Mouse (Mus musculus) megakaryocyte, embryonic 14.5 days (primary cell): ENCODE results near the gene Prcc. TPM values are rescaled to one million over a fixed set of nuclear protein-coding genes. Genes with fewer than 3 reads are reported as not detected.

ENCODE experiments used
- H3K27me3 ChIP-seq: replicated peaks from 2 replicates; pipeline ENCODE3; 2012; ENCODE audit warnings: inconsistent platforms
- H3K36me3 ChIP-seq: replicated peaks from 2 replicates; pipeline ENCODE3; 2012; ENCODE audit warnings: low read length, inconsistent platforms, mixed read lengths
- H3K4me1 ChIP-seq: 2 replicates; pipeline ENCODE4 v1.6.1; 2012; ENCODE audit warnings: inconsistent platforms
- H3K4me3 ChIP-seq: replicated peaks from 2 replicates; pipeline ENCODE3; 2012; ENCODE audit warnings: moderate library complexity, mild to moderate bottlenecking, inconsistent platforms
- H3K9me3 ChIP-seq: 2 replicates; pipeline ENCODE4 v1.6.1; 2012; ENCODE audit warnings: inconsistent platforms
- FLI1 ChIP-seq: IDR thresholded peaks from 2 replicates; pipeline ENCODE4 v1.6.1; 2012; ENCODE audit warnings: low read length, inconsistent platforms, mixed read lengths
- GATA1 ChIP-seq: IDR thresholded peaks from 3 replicates; pipeline ENCODE4 v1.6.1; 2012; ENCODE audit warnings: mixed read lengths, low read length, inconsistent platforms, borderline replicate concordance
- polyA plus RNA-seq: library from polyadenylated mRNA; stranded (reverse); fragments of >175 nt; gene quantifications from 2 replicates; pipeline ENCODE4 v1.2.3, GENCODE M21; 2012; ENCODE audit warnings: low replicate concordance; ENCODE audit not compliant: insufficient read depth

Prcc gene
- polyA plus RNA-seq, 1 experiment = 62.4 TPM

DNA sequence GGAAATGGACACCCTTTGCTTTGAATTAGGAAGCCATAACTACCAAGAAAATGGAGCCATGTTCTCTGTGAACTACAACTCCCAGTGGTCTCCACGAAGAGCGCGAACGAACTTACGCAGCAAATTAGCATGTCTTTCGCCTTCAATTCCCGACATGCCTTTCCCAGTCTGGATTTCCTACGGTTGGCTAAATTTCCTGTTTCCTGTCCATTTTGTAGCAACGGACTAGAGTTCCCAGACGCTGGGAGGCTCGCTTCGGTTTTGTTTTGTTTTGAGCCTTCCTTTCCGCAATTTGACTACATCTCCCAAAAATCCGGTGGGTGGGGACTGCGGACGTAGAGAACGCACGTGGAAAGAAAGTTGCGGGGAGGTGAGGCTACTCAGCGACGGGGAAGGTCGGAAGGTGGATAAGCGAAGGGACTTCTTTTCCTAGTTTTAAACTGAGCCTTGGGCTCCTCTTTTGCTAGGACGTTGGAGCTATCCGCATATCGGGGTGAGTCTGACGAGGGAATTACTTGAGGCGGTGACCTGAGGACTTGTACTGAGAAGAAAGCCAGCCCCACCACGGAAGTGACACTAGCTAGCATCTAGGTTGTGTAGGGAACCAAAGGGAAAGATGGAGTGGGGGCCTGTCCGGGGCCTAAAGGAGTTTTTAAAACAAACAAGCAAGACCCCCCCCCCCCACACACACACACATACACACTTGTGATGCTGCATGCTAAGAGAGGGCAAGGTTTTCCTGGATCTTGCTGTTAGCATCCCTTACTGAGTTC, 34.1 kb upstream of the Prcc start, which contains the start of gene Mrpl24:
Mrpl24 (plus strand) TSS at position 171 of the 773 bp plus-strand sequence.
- peak within 1 kb of the TSS; percentile 94 for H3K4me3 ChIP-seq
- no peaks in the 10 kb centered on the region for H3K27me3 ChIP-seq
- peaks cover 45% of the 10 kb centered on the region for H3K4me1 ChIP-seq
- no peaks in the 10 kb centered on the region for H3K9me3 ChIP-seq
- no peak for TF ChIP-seq FLI1
- TF ChIP-seq GATA1 = no peak
- H3K36me3 ChIP-seq = peaks cover 69% of the 10 kb centered on the region

DNA sequence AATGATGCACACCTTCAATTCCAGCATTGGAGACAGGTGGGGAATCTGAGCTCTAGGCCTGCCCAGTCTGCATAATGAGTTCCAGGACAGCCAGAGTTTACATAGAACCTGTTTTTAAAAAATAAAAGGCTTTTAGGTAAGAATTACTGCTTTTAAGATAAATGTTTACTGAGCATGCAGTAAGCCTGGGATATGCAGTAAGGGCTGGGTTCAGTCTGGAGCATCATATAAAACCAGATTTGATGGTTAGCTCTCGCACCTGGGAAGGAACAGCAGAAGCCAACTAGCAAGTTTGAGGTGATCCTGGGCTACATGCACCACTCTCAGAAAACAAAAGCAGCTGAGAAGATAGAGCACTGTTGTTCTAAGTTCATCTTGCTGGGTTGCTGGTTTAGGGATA, 33.1 kb upstream of the Prcc start:
- Histone ChIP-seq H3K9me3 (no peaks in the 10 kb centered on the region), H3K27me3 (no peaks in the 10 kb centered on the region), H3K36me3 (peaks cover 69% of the 10 kb centered on the region), H3K4me1 (peaks cover 54% of the 10 kb centered on the region), H3K4me3 (peak overlapping the region; percentile 94)
- TF ChIP-seq GATA1 (no peak), FLI1 (no peak)

DNA sequence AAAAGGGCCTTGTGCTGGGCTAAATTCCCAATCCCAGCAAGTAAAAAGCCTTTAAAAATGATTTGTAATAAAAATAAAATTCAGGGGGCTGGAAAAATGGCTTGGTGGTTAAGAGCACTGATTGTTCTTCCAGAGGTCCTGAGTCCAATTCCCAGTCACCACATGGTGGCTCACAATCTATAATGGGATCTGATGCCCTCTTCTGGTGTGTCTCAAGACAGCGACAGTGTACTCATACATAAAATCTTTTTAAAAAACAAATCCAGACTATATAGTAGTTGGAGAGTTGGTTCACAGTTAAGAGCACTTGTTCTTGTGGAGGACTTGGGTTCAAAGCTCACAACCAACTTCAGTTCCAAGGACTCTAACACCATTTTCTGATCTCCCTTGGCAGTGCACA, 31.6 kb upstream of the Prcc start:
- Histone ChIP-seq H3K9me3 (no peaks in the 10 kb centered on the region), H3K36me3 (peaks cover 69% of the 10 kb centered on the region), H3K4me1 (peaks cover 67% of the 10 kb centered on the region), H3K4me3 (no peak overlapping the region), H3K27me3 (no peaks in the 10 kb centered on the region)
- TF ChIP-seq FLI1 (no peak), GATA1 (no peak)

GRCm38 (mm10) chr3:87913891-87914290, 28.5 kb upstream of the Prcc start:
- Histone ChIP-seq H3K27me3 (no peaks in the 10 kb centered on the region), H3K4me3 (no peak overlapping the region), H3K36me3 (peaks cover 73% of the 10 kb centered on the region), H3K4me1 (peaks cover 76% of the 10 kb centered on the region), H3K9me3 (no peaks in the 10 kb centered on the region)
- TF ChIP-seq GATA1 (no peak), FLI1 (no peak)

DNA sequence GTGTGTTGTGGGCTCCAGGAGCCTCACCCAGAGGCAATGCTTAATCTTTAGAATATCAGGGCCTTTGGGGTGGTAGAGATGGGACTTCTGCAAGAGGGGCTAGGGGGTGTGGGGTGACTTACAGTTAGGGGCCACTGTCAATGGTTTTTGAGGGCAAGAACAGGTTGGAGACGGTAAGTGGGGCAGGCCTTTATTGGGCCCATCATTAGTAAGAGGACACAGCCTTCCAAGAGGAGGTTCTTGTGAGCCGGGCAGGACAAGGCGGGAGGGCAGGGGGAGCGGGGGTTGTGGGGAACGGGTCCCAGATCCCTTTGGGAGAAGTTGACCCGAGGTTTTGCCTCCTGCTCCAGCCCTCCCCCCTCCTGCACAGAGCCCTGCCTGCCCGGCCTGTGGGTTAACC, 28.1 kb upstream of the Prcc start:
- TF ChIP-seq FLI1 = no peak
- no peak for TF ChIP-seq GATA1
- no peak overlapping the region for H3K4me3 ChIP-seq
- no peaks in the 10 kb centered on the region for H3K9me3 ChIP-seq
- H3K27me3 ChIP-seq = no peaks in the 10 kb centered on the region
- H3K4me1 ChIP-seq = peaks cover 76% of the 10 kb centered on the region
- peaks cover 71% of the 10 kb centered on the region for H3K36me3 ChIP-seq

GRCm38 (mm10) chr3:87910573-87911141, 25.2 kb upstream of the Prcc start:
- Histone ChIP-seq H3K4me3 (peak overlapping the region; percentile 91), H3K4me1 (peaks cover 78% of the 10 kb centered on the region), H3K9me3 (no peaks in the 10 kb centered on the region), H3K27me3 (no peaks in the 10 kb centered on the region), H3K36me3 (peaks cover 50% of the 10 kb centered on the region)
- TF ChIP-seq GATA1 = no peak
- TF ChIP-seq FLI1 = no peak

DNA sequence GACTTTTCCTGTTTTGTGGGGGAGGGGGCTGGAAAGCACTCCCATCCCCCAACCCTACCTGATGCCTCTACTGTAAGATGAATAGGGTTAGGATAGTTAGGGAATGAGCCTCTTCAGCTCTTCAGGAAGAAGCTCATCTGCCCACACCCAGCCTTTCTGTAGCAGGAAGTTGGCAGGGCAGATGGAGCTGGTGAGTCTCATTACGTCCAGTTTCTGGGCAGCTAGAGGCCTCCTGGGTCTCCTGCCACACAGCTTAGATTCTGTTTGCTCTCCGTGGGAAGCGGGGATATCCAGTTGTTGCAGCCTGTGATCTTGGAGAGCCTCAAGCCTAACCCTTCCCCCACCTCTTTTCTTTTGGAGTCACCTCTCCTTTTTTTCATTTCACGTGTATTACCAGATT, 24.5 kb upstream of the Prcc start:
- TF ChIP-seq FLI1 (no peak), GATA1 (no peak)
- no peaks in the 10 kb centered on the region for H3K27me3 ChIP-seq
- no peaks in the 10 kb centered on the region for H3K9me3 ChIP-seq
- H3K36me3 ChIP-seq = peaks cover 43% of the 10 kb centered on the region
- peaks cover 78% of the 10 kb centered on the region for H3K4me1 ChIP-seq
- peak overlapping the region; percentile 91 for H3K4me3 ChIP-seq

DNA sequence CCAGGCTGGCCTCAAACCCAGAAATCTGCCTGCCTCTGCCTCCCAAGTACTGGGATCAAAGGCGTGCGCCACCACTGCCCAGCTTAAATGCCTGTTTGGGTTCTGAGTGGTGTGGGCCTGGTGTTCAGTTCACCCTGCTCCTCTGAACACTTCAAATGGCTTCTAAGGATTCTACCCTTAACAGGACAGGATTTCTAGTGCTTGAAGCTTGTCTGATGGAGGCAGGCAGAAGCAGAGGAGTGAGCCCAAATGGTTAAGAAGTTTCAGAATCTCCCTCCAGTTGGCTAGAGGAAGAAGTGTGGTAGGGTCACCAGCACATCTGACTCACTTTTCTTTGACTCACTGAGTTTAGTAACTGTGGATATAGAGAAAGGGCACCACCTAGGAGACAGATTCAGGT, 24.0 kb upstream of the Prcc start:
- no peak for TF ChIP-seq GATA1
- TF ChIP-seq FLI1 = no peak
- peaks cover 76% of the 10 kb centered on the region for H3K4me1 ChIP-seq
- no peaks in the 10 kb centered on the region for H3K9me3 ChIP-seq
- H3K4me3 ChIP-seq = peak overlapping the region; percentile 91
- H3K27me3 ChIP-seq = no peaks in the 10 kb centered on the region
- peaks cover 38% of the 10 kb centered on the region for H3K36me3 ChIP-seq

GRCm38 (mm10) chr3:87907906-87908305, 22.5 kb upstream of the Prcc start:
- Histone ChIP-seq H3K27me3 (no peaks in the 10 kb centered on the region), H3K36me3 (peaks cover 23% of the 10 kb centered on the region), H3K4me1 (peaks cover 69% of the 10 kb centered on the region), H3K9me3 (no peaks in the 10 kb centered on the region), H3K4me3 (peak overlapping the region; percentile 98)
- TF ChIP-seq GATA1 (no peak), FLI1 (no peak)
